Mouse (Mus musculus) liver, postnatal 0 days (tissue): ENCODE measurements around the gene Kctd3.

ENCODE experiments used
- CTCF ChIP-seq: sonication (generic); IDR thresholded peaks from 2 replicates; pipeline ENCODE4 v1.5.1; 2016; ENCODE audit warnings: antibody characterized with exemption, low read depth
- EP300 ChIP-seq: IDR thresholded peaks from 2 replicates; pipeline ENCODE4 v1.6.1; 2016; ENCODE audit warnings: antibody characterized with exemption, low read depth, mild to moderate bottlenecking

DNA sequence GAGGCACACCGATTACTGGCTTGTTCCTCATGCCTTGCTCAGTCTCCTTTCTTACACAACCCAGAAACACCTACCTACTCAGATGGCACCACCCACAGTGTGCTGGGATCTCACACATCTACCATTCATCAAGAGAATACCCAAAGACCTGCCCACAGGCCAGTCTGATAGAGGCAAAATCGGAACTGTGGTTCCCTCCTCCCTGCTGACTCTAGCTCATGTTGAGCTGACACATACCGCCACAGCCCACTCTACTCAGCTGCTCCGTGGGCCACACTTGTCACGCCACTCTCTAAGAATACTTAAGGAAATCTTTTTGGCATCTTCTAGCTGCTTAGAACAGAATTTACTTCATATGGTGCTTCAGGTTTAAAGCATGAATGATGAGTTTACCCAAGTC is 31.7 kb upstream of the Kctd3 start:
- TF ChIP-seq EP300 (no peak), CTCF (no peak)
